Mouse (Mus musculus): ENCODE measurements around the gene Cand2. TPM values are rescaled to one million over a fixed set of nuclear protein-coding genes. Genes with fewer than 3 reads are reported as not detected.

Gene Cand2
- polyA plus RNA-seq, 1 experiment, result 3.0 TPM

DNA sequence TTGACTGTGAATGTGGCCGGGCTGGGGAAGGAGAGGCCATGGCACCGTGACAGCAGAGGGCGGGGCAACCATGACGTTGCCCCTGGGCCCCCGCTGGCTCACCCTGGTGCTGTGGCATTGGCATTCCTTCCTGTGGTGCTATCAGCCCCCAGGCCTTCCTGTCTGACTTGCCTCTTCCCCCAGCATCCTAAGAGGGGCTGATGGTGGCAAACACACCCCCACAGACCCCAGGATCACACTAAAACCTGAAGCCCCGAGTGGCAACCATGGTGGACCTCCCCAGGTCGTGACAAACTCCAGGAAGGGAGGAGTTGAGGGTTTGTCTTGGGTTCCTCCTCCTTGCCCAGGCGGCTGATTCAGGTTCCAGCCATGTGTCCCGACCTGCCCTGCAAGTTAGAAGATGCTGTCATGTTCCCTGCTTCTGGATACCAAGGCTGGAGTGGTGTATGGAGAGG, 15.3 kb upstream of the Cand2 start:
- Histone ChIP-seq H3K27ac (ENCODE audit: insufficient read depth, low read length) (no peak overlapping the region), H3K4me3 (ENCODE audit: insufficient read depth, low read length) (no peak overlapping the region), H3K4me1 (ENCODE audit: control insufficient read depth, insufficient read depth, low read length) (peaks cover 6% of the 10 kb centered on the region)
- TF ChIP-seq POLR2A (IDR thresholded peaks at IDR 0.05; ENCODE audit: extremely low read depth, insufficient read depth, low read length), result no peak
- TF ChIP-seq CTCF (IDR thresholded peaks at IDR 0.05; ENCODE audit: extremely low read depth, insufficient read depth, low read length), result no peak

DNA sequence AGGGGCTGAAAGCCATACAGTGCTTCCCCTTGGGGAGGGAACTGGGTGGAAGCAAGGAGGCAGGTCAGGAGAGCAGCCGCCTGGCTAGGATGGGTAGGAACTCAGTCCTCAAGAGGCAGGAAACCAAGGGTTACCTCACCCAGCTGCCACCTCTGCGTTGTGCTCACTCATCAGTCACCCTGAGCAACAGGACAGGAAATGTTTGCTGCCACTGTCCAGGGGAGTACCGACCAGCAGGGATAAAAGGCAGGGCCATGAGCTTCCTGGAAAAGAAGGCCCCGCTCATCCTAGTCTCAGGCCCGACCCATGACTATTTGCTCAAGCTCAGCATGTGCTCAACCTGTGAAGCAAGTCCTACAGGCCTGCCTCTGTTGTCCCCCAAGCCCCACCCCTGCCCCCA, 14.9 kb upstream of the Cand2 start:
- no peak for TF ChIP-seq CTCF (IDR thresholded peaks at IDR 0.05; ENCODE audit: extremely low read depth, insufficient read depth, low read length)
- no peak for TF ChIP-seq POLR2A (IDR thresholded peaks at IDR 0.05; ENCODE audit: extremely low read depth, insufficient read depth, low read length)
- Histone ChIP-seq H3K4me1 (ENCODE audit: control insufficient read depth, insufficient read depth, low read length) (peaks cover 6% of the 10 kb centered on the region), H3K4me3 (ENCODE audit: insufficient read depth, low read length) (no peak overlapping the region), H3K27ac (ENCODE audit: insufficient read depth, low read length) (no peak overlapping the region)

DNA sequence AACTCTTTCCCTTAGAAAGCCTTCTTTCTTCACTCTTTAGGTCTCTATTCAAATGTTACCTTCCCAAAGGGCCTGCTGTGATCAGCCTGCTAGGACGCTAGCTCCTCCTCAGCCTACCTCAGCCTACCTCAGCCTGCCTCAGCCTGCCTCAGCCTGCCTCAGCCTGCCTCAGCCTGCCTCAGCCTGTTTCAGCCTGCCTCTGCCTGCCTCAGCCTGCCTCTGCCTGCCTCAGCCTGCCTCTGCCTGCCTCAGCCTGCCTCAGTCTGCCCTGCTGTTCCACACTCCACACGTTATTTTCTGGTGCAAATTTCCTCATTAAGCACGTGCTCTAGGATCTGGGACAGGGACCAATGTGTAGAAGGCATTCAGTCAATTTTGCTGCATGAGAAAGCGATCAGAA, 14.2 kb upstream of the Cand2 start:
- H3K27ac ChIP-seq (ENCODE audit: insufficient read depth, low read length), result no peak overlapping the region
- no peak overlapping the region for H3K4me3 ChIP-seq (ENCODE audit: insufficient read depth, low read length)
- no peak for TF ChIP-seq POLR2A (IDR thresholded peaks at IDR 0.05; ENCODE audit: extremely low read depth, insufficient read depth, low read length)
- no peak for TF ChIP-seq CTCF (IDR thresholded peaks at IDR 0.05; ENCODE audit: extremely low read depth, insufficient read depth, low read length)
- H3K4me1 ChIP-seq (ENCODE audit: control insufficient read depth, insufficient read depth, low read length), result peaks cover 6% of the 10 kb centered on the region

DNA sequence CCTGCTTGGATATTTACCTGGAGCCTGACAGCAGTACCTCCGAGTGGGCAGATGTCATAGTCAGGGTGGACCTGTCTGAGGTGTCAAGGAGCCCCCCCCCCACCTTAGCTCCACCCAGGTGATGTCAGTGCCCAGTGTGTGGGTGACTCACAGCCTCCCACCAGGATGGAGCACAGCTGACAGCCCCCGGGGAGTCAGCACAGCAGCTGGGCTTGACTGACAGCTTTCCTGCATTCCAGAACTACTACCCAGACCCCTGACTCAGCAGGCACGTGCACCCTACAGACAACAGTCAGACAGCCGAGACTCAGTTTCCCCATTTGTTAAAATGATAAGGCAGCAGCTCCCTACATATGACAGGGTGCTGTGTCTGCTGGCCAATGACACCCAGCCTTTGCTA, 13.4 kb upstream of the Cand2 start:
- TF ChIP-seq POLR2A (IDR thresholded peaks at IDR 0.05; ENCODE audit: extremely low read depth, insufficient read depth, low read length), result no peak
- TF ChIP-seq CTCF (IDR thresholded peaks at IDR 0.05; ENCODE audit: extremely low read depth, insufficient read depth, low read length), result no peak

DNA sequence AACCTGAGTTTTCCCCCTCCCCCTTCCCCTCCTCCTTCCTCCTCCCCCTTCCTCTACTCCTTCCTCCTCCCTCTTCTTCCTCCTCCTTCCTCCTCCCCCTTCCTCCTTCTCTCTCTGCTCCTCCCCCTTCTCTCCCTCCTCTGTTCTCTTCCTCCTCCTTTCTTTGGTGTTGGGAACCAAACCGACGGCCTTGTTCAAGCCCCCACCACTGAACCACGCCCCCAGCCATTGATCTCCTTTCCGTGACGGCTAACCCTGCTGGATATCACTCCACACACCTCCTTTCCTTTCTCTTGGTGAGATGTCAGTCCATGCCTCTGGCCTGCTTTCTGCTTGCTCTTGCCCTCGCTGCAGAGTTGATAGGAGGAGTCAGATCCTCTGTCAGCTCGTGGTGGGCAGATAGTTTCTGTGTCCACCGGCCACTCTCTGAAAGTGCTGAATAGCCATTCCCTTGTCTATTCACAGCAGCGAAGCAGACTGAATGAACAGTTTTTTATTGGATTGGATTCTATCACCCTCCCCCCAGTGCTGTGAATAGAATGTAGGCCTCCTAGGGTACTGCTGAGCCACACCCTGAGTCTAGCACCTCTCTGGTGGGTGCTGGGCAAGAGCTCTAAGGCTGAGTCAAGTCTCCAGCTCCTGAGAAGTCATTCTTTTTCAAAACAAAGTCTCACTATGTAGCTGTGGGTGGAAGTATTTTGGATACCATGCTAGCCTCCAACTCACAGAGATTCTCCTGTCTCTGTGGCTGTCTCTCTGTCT, 12.2 kb upstream of the Cand2 start, which contains the start of gene Tmem40:
Gene Tmem40, minus strand, starts transcription at position 416 of the 762 bp plus-strand sequence.
- TF ChIP-seq POLR2A (IDR thresholded peaks at IDR 0.05; ENCODE audit: extremely low read depth, insufficient read depth, low read length) (no peak), CTCF (IDR thresholded peaks at IDR 0.05; ENCODE audit: extremely low read depth, insufficient read depth, low read length) (no peak)
- Histone ChIP-seq H3K27ac (ENCODE audit: insufficient read depth, low read length) (no peak within 1 kb of the TSS), H3K4me3 (ENCODE audit: insufficient read depth, low read length) (no peak within 1 kb of the TSS), H3K4me1 (ENCODE audit: control insufficient read depth, insufficient read depth, low read length) (peaks cover 6% of the 10 kb centered on the region)

More for the DNA sequence above, 13.4 kb upstream of the Cand2 start:
- peaks cover 6% of the 10 kb centered on the region for H3K4me1 ChIP-seq (ENCODE audit: control insufficient read depth, insufficient read depth, low read length)
- H3K27ac ChIP-seq (ENCODE audit: insufficient read depth, low read length), result no peak overlapping the region
- H3K4me3 ChIP-seq (ENCODE audit: insufficient read depth, low read length), result no peak overlapping the region

DNA sequence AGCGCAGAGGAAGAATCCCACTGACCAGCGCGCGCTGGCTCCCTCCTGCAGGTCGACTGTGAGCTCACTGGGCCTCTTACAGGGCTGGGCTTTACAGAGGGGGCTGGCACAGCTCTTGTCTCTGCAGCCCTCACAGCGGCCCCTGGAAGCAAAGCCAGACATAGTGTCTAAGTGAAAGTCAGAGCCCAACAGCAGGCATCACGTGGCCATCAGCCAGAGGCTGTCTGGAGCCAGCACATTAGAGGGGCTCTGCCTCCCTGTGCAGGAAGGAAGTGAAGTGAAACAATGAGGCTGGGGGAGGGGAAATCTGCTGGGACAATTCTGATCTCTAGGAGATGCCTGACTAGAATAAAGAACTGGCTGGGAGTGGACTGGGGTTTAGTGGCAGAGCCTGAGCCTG, 10.2 kb upstream of the Cand2 start:
- no peak overlapping the region for H3K27ac ChIP-seq (ENCODE audit: insufficient read depth, low read length)
- H3K4me3 ChIP-seq (ENCODE audit: insufficient read depth, low read length), result no peak overlapping the region
- H3K4me1 ChIP-seq (ENCODE audit: control insufficient read depth, insufficient read depth, low read length), result peaks cover 6% of the 10 kb centered on the region
- TF ChIP-seq CTCF (IDR thresholded peaks at IDR 0.05; ENCODE audit: extremely low read depth, insufficient read depth, low read length), result no peak
- TF ChIP-seq POLR2A (IDR thresholded peaks at IDR 0.05; ENCODE audit: extremely low read depth, insufficient read depth, low read length), result no peak

DNA sequence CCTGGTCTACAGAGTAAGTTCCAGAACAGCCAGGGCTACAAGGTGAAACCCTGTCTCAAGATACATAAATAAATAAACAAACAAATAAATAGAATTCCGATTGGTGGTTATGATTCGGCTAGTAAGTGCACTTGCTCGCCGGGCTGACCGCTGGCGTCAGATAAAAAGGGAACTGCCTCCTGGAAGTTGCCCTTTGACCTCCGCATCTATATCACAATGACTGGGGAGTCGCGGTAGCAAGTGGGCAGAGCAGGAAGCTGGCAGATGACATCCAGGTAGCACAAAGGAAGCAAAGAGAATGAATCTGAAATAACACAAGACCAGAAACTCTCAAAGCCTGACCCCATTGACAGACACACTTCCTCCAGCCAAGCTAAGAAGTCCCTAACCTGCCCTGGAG, 7.0 kb upstream of the Cand2 start:
- Histone ChIP-seq H3K4me1 (ENCODE audit: control insufficient read depth, insufficient read depth, low read length) (peaks cover 4% of the 10 kb centered on the region), H3K27ac (ENCODE audit: insufficient read depth, low read length) (no peak overlapping the region), H3K4me3 (ENCODE audit: insufficient read depth, low read length) (no peak overlapping the region)
- TF ChIP-seq CTCF (IDR thresholded peaks at IDR 0.05; ENCODE audit: extremely low read depth, insufficient read depth, low read length) (no peak), POLR2A (IDR thresholded peaks at IDR 0.05; ENCODE audit: extremely low read depth, insufficient read depth, low read length) (no peak)

DNA sequence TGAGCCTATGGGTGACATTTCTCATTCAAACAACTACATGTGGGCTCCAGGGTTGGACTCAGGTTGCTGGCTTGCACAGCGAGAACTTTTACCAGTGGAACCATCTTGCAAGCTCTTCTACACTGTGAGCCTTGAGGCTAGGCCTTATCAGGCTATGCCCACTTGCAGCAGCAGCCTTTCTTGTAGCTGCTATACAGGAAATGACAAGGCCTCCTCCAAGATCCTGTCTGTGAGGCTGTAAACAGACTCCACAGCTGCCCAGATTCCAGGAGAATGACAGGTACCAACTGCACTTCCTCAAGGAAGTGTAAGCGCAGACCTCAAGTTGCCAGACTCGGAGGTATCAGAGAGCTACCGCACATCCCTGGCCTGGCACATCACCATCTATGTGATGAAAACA, 6.1 kb upstream of the Cand2 start:
- no peak overlapping the region for H3K4me3 ChIP-seq (ENCODE audit: insufficient read depth, low read length)
- no peak overlapping the region for H3K27ac ChIP-seq (ENCODE audit: insufficient read depth, low read length)
- no peak for TF ChIP-seq CTCF (IDR thresholded peaks at IDR 0.05; ENCODE audit: extremely low read depth, insufficient read depth, low read length)
- no peak for TF ChIP-seq POLR2A (IDR thresholded peaks at IDR 0.05; ENCODE audit: extremely low read depth, insufficient read depth, low read length)
- H3K4me1 ChIP-seq (ENCODE audit: control insufficient read depth, insufficient read depth, low read length), result no peaks in the 10 kb centered on the region

DNA sequence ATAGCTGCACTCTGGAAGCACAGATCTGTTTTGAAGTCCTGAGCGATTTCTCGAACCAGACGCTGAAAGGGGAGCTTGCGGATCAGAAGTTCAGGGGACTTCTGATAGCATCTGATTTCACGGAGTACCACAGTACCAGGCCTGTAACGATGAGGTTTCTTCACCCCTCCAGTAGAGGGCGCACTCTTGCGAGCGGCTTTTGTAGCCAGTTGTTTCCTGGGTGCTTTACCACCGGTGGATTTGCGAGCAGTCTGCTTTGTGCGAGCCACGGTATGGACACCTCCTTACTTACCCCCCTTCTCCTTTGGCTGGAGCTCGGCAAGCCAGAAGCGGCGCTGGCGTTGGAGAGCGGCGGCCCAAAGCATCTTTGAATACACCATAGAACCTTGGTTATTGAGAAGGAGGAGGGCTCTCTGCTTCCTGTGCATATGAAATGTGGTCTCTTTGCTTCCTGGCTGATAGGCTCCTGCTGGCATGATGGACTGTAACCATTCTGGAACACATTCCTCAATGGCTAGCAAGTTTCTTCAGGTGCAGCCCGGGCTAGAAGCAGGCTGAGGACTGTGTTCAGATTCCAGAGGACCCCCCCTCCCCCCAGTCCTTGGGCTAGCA, 4.2 kb upstream of the Cand2 start:
- H3K4me1 ChIP-seq (ENCODE audit: control insufficient read depth, insufficient read depth, low read length), result peaks cover 2% of the 10 kb centered on the region; the same call in 1 of the 2 replicates
- H3K27ac ChIP-seq (ENCODE audit: insufficient read depth, low read length), result no peak overlapping the region
- TF ChIP-seq CTCF (IDR thresholded peaks at IDR 0.05; ENCODE audit: extremely low read depth, insufficient read depth, low read length) (no peak), POLR2A (IDR thresholded peaks at IDR 0.05; ENCODE audit: extremely low read depth, insufficient read depth, low read length) (no peak)
- no peak overlapping the region for H3K4me3 ChIP-seq (ENCODE audit: insufficient read depth, low read length)

DNA sequence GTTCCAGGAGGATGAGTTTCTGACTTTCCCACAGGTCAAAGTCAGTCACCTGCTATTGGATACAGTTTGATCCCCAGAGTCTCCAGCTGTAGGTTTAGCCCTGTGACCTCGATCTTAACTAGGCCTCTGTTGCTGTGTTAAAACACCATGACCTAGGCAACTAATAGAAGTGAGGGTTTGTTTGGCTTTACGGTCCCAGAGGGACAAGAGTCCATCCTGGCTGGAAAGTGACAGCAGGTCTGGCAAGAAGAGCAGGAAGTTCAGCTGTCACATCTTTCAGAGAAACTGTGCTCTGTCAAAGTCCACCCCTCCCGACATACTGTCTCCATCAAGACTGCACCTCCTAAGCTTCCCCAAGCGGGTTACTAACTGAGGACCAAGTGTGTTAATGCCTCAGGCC, 3.5 kb upstream of the Cand2 start:
- Histone ChIP-seq H3K4me1 (ENCODE audit: control insufficient read depth, insufficient read depth, low read length) (peaks cover 4% of the 10 kb centered on the region), H3K4me3 (ENCODE audit: insufficient read depth, low read length) (no peak overlapping the region), H3K27ac (ENCODE audit: insufficient read depth, low read length) (no peak overlapping the region)
- TF ChIP-seq POLR2A (IDR thresholded peaks at IDR 0.05; ENCODE audit: extremely low read depth, insufficient read depth, low read length) (no peak), CTCF (IDR thresholded peaks at IDR 0.05; ENCODE audit: extremely low read depth, insufficient read depth, low read length) (no peak)

Data from cortical plate, adult 2 months (tissue).